Mouse (Mus musculus) v-Abl transformed pro-B cells (cell line): ENCODE results near the gene Kif23.

ENCODE experiments used
- in situ Hi-C, 2 experiments: fragments of 400-800 bp; cut with MboI; formaldehyde crosslinking; loops; one replicate each; pipeline ENCODE4 v1.15.1; 2025; ENCODE audit not compliant: unreplicated experiment in 2 of 2

Gene Kif23

DNA sequence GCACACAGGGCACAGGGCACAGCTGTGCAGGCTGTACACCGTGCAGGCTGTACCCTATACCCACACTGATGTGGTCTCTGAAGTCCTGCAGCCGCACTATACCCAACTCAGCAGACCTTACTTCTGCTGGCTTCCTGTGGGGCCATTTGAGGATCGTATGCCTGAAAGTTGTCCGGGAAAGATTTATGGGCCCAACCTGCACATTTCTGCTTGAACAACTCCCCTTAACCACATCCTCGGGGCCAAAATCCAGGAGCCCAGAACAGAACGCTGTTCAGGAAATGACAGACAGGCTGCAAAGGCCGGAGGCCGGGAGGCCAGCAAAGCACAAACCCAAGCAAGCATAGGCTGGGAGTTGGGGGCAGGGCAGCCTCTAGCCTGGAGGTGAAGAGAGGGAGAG is 73.2 kb downstream of the Kif23 start:
- in situ Hi-C loops: no loop called here

- in situ Hi-C loops: no loop called here
These were observed 74.2 kb downstream of the Kif23 start for GRCm38 (mm10) chr9:61872246-61872941.

DNA sequence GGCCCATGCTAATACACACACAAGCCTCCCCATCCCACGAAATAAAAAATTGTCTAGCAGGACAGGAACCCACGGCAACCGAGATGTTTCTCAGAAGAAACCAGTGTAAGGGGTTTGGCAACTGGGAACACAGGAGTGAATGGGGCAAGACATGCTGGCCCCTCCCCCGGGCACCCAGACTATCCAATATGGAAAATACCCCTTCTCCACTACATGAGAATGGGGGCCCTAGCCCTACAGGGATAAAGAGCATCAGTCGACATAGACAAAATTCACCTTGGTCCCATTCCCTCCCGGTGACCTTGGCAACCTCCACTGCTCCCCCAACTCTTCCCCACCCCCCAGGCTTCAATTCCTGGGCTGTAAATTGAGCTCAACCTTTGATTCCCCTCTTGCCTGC is 74.7 kb downstream of the Kif23 start:
- in situ Hi-C loops: no loop called here

DNA sequence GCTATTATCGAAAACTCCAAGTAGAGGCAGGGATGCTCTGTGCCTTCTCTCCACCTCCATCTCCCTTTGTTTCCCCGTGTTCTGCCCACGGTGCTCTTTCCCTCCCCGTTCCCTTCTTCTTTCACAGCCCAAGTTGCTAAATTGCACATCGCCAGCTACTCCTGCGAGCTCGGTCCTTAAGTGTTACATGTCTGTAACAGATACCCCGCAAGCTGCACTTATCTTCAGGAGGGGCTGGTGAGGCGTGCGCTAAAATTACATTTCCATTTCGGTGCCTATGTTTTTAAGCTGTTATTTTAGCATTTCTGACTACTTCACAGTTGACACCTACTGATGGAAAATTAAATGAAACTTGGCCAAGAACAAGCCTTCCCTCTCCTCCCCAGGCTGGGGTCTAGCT is 78.9 kb downstream of the Kif23 start:
- in situ Hi-C loops: no loop called here
